Mouse (Mus musculus): Measurements from ENCODE around the gene Pik3c2b.

DNA sequence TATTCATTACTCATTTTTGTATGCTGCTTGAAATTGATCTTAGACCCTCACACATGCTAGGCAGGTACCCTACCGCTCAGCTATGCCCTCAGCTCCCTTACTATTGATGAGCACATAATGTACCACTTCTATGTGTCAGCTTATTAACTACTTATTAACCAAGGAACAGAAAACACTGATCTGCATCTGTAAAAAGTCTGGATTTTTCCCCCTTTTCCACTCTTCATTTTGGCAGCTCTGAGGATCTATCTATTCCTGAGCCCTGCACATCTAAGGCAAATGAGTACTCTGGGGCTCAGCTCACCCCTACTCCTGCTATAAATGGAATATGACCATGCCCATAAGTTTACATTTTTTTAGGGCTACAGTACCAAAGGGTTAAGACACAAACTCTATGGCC, 31.3 kb upstream of the Pik3c2b start:
- TF ChIP-seq CHD2 (IDR thresholded peaks at IDR 0.05; ENCODE audit: low read depth, low read length) (no peak), ZC3H11A (IDR thresholded peaks at IDR 0.05; ENCODE audit: borderline replicate concordance, low read depth, low read length) (no peak), HCFC1 (IDR thresholded peaks at IDR 0.05; ENCODE audit: borderline replicate concordance, insufficient read depth, low read length) (no peak), ZNF384 (IDR thresholded peaks at IDR 0.05; ENCODE audit: low read depth, low read length) (no peak), MAFK (IDR thresholded peaks at IDR 0.05; ENCODE audit: insufficient read depth, low read depth, low read length) (no peak)
